11 mouse cellular contexts compared by ENCODE assay signal in genomic region chr1:39349001-39349400, GRCm38 (mm10). TPM values are rescaled to one million over a fixed set of nuclear protein-coding genes. Genes with fewer than 3 reads are reported as not detected.
DNase-seq lines count a peak whose midpoint lies in the region; ATAC-seq and TF ChIP-seq lines count a peak whose summit lies in the region.
"Had no signal": no experiment of that assay in that cellular context is flagged by ENCODE, and none has a peak within 500 bp of the region (broad histone marks: within the 10 kb centered on the region; RNA-seq: fewer than 3 reads in every experiment).

No protein-coding gene starts in this region.

- H3K4me3 ChIP-seq in heart, embryonic 10.5 days: no peak overlapping the region
- no peak overlapping the region for H3K4me3 ChIP-seq in liver, postnatal 0 days (ENCODE audit: low read depth, low read length)
- H3K4me3 ChIP-seq: midbrain, embryonic 13.5 days had no signal

- no peak for TF ChIP-seq CTCF in liver, postnatal 0 days (IDR thresholded peaks at IDR 0.05; ENCODE audit: low read depth)

- ATAC-seq in liver, postnatal 0 days: no peak
- no peak for ATAC-seq in activated CD4-positive, CD25-positive, alpha-beta regulatory T cell, adult 4 months
- ATAC-seq: midbrain, embryonic 13.5 days had no signal

- no peaks in the 10 kb centered on the region for H3K36me3 ChIP-seq in heart, embryonic 10.5 days
- H3K36me3 ChIP-seq in liver, postnatal 0 days (replicated peaks; ENCODE audit: insufficient read depth, low read length): 0 out of 2 replicates have a peak, but pooled peaks cover 3% of the 10 kb centered on the region
- H3K36me3 ChIP-seq: midbrain, embryonic 13.5 days had no signal

- peak; percentile 63 to 70 for DNase-seq in heart, adult 18-20 months
- DNase-seq in heart, embryonic 10.5 days (ENCODE audit: low spot score): no peak
- DNase-seq in MN1 (ENCODE audit: low spot score): peak; percentile 87
- peak; percentile 61 for DNase-seq in cerebellum, adult 9-11 months
- DNase-seq in layer of hippocampus, postnatal 36 days: peak; percentile 61 to 66
- no peak for DNase-seq in liver, postnatal 0 days
- DNase-seq in urinary bladder, postnatal 25 days (ENCODE audit: low spot score): no peak

- no peaks in the 10 kb centered on the region for H3K27me3 ChIP-seq in heart, embryonic 10.5 days (ENCODE audit: insufficient read depth, poor library complexity, severe bottlenecking)
- no peaks in the 10 kb centered on the region; the same call in 1 of the 2 replicates for H3K27me3 ChIP-seq in liver, postnatal 0 days (ENCODE audit: insufficient read depth, low read length)
- H3K27me3 ChIP-seq: CH12.LX; midbrain, embryonic 13.5 days had no signal

- TF ChIP-seq EP300 in liver, postnatal 0 days (IDR thresholded peaks at IDR 0.05; ENCODE audit: low read depth): no peak

- no peak overlapping the region for H3K27ac ChIP-seq in heart, embryonic 10.5 days
- no peak overlapping the region for H3K27ac ChIP-seq in liver, postnatal 0 days (ENCODE audit: low read depth)
- H3K27ac ChIP-seq: hindbrain, embryonic 14.5 days; midbrain, embryonic 13.5 days had no signal

- no peaks in the 10 kb centered on the region for H3K9me3 ChIP-seq in heart, embryonic 10.5 days
- H3K9me3 ChIP-seq in liver, postnatal 0 days (ENCODE audit: low read length): no peaks in the 10 kb centered on the region
- H3K9me3 ChIP-seq: midbrain, embryonic 13.5 days had no signal

- H3K4me1 ChIP-seq in heart, embryonic 10.5 days: no peaks in the 10 kb centered on the region
- no peaks in the 10 kb centered on the region for H3K4me1 ChIP-seq in liver, postnatal 0 days (ENCODE audit: insufficient read depth)
- H3K4me1 ChIP-seq: midbrain, embryonic 13.5 days had no signal

- WGBS in heart, embryonic 10.5 days: 70% methylated on average over 1 of the region's 1 CpGs
- 32% methylated on average over 1 of the region's 1 CpGs for WGBS in liver, postnatal 0 days (ENCODE audit: insufficient replicate concordance)

- no peak overlapping the region for H3K9ac ChIP-seq in liver, postnatal 0 days (replicated peaks)
- H3K9ac ChIP-seq: hindbrain, embryonic 14.5 days; midbrain, embryonic 13.5 days had no signal

- no peak overlapping the region for H3K4me2 ChIP-seq in liver, postnatal 0 days (ENCODE audit: low read depth, low read length)
- H3K4me2 ChIP-seq: hindbrain, embryonic 14.5 days; midbrain, embryonic 13.5 days had no signal

RNA-seq across cellular contexts. Expression of gene Rpl31, which starts 18.6 kb away (rescaled TPM):
- total RNA-seq in heart, adult 18-20 months (2021): 100 to 1,000 TPM; 431 to 565 TPM
- polyA plus RNA-seq in heart, embryonic 10.5 days (2016; fragmentation: Nextera tagmentation; extraction: Ambion mirVana): 325 and 422 TPM in 2 replicates
- total RNA-seq in layer of hippocampus, postnatal 36 days (2021): 100 to 1,000 TPM; 429 to 541 TPM
- polyA plus RNA-seq in liver, postnatal 0 days (2015; fragmentation: Nextera tagmentation; extraction: Ambion mirVana): 306 and 334 TPM in 2 replicates
- 100 to 1,000 TPM; 494 to 595 TPM for polyA plus RNA-seq in activated CD4-positive, CD25-positive, alpha-beta regulatory T cell, adult 4 months (2017; shearing (Covaris generic))

Comparison
In these comparisons a context has a peak if more than half of its experiments do, and no peak if none do; other contexts are left out.
1. DNase-seq: peak in heart, adult 18-20 months (2 of 2), MN1 (single experiment), cerebellum, adult 9-11 months (single experiment) and layer of hippocampus, postnatal 36 days (2 of 2); none in heart, embryonic 10.5 days (single experiment), liver, postnatal 0 days (single experiment) and urinary bladder, postnatal 25 days (single experiment).